Mouse (Mus musculus): Measurements from ENCODE around the gene Gpr15. TPM values are rescaled to one million over a fixed set of nuclear protein-coding genes. Genes with fewer than 3 reads are reported as not detected.

The Gpr15 gene
- polyA plus RNA-seq, 1 experiment from 2014 or later: not detected

GRCm38 (mm10) chr16:58694091-58694490 is 24.8 kb downstream of the Gpr15 start:
- Histone ChIP-seq H3K4me3 (ENCODE audit: low read depth, low read length) (no peak overlapping the region), H3K9ac (ENCODE audit: low read length) (no peak overlapping the region), H3K4me1 (ENCODE audit: control insufficient read depth, insufficient read depth, low read length) (no peaks in the 10 kb centered on the region), H3K36me3 (ENCODE audit: control insufficient read depth, insufficient read depth, low read length) (no peaks in the 10 kb centered on the region), H3K4me2 (no peak overlapping the region), H3K9me3 (ENCODE audit: control insufficient read depth, low read length) (no peaks in the 10 kb centered on the region), H3K27ac (ENCODE audit: low read depth, low read length) (no peak overlapping the region), H3K27me3 (ENCODE audit: control insufficient read depth, insufficient read depth, low read length) (no peaks in the 10 kb centered on the region)
- no peak for ATAC-seq (ENCODE audit: low FRiP score)
- 89% methylated on average over 5 of the region's 5 CpGs for WGBS
- no peak for DNase-seq (ENCODE audit: low spot score, missing footprints)

GRCm38 (mm10) chr16:58690322-58690732 is 28.5 kb downstream of the Gpr15 start:
- Histone ChIP-seq H3K9ac (ENCODE audit: low read length) (no peak overlapping the region), H3K4me3 (ENCODE audit: low read depth, low read length) (no peak overlapping the region), H3K27ac (ENCODE audit: low read depth, low read length) (no peak overlapping the region), H3K4me1 (ENCODE audit: control insufficient read depth, insufficient read depth, low read length) (no peaks in the 10 kb centered on the region), H3K9me3 (ENCODE audit: control insufficient read depth, low read length) (no peaks in the 10 kb centered on the region), H3K4me2 (no peak overlapping the region), H3K36me3 (ENCODE audit: control insufficient read depth, insufficient read depth, low read length) (no peaks in the 10 kb centered on the region), H3K27me3 (ENCODE audit: control insufficient read depth, insufficient read depth, low read length) (no peaks in the 10 kb centered on the region)
- WGBS: 87% methylated on average over 5 of the region's 5 CpGs
- DNase-seq (ENCODE audit: low spot score, missing footprints) (no peak), ATAC-seq (ENCODE audit: low FRiP score) (no peak)

- ATAC-seq (ENCODE audit: low FRiP score): no peak
- no peaks in the 10 kb centered on the region for H3K27me3 ChIP-seq (ENCODE audit: control insufficient read depth, insufficient read depth, low read length)
- WGBS: 91% methylated on average over 5 of the region's 5 CpGs
Measured at GRCm38 (mm10) chr16:58689555-58690169, 29.2 kb downstream of the Gpr15 start.

GRCm38 (mm10) chr16:58688534-58688933 is 30.3 kb downstream of the Gpr15 start:
- Histone ChIP-seq H3K4me2 (no peak overlapping the region), H3K4me3 (ENCODE audit: low read depth, low read length) (no peak overlapping the region), H3K9ac (ENCODE audit: low read length) (no peak overlapping the region), H3K4me1 (ENCODE audit: control insufficient read depth, insufficient read depth, low read length) (no peaks in the 10 kb centered on the region), H3K9me3 (ENCODE audit: control insufficient read depth, low read length) (no peaks in the 10 kb centered on the region), H3K36me3 (ENCODE audit: control insufficient read depth, insufficient read depth, low read length) (no peaks in the 10 kb centered on the region), H3K27me3 (ENCODE audit: control insufficient read depth, insufficient read depth, low read length) (no peaks in the 10 kb centered on the region), H3K27ac (ENCODE audit: low read depth, low read length) (no peak overlapping the region)
- DNase-seq (ENCODE audit: low spot score, missing footprints) (no peak), ATAC-seq (ENCODE audit: low FRiP score) (no peak)
- WGBS: 94% methylated on average over 1 of the region's 1 CpGs

More at GRCm38 (mm10) chr16:58689555-58690169, 29.2 kb downstream of the Gpr15 start:
- no peak overlapping the region for H3K9ac ChIP-seq (ENCODE audit: low read length)
- H3K9me3 ChIP-seq (ENCODE audit: control insufficient read depth, low read length): no peaks in the 10 kb centered on the region
- no peak overlapping the region for H3K4me3 ChIP-seq (ENCODE audit: low read depth, low read length)
- H3K4me1 ChIP-seq (ENCODE audit: control insufficient read depth, insufficient read depth, low read length): no peaks in the 10 kb centered on the region
- H3K36me3 ChIP-seq (ENCODE audit: control insufficient read depth, insufficient read depth, low read length): no peaks in the 10 kb centered on the region
- no peak overlapping the region for H3K4me2 ChIP-seq
- H3K27ac ChIP-seq (ENCODE audit: low read depth, low read length): no peak overlapping the region
- no peak for DNase-seq (ENCODE audit: low spot score, missing footprints)

- no peak overlapping the region for H3K4me3 ChIP-seq (ENCODE audit: low read depth, low read length)
- H3K27ac ChIP-seq (ENCODE audit: low read depth, low read length): no peak overlapping the region
- no peak for DNase-seq (ENCODE audit: low spot score, missing footprints)
- H3K9ac ChIP-seq (ENCODE audit: low read length): no peak overlapping the region
- no peaks in the 10 kb centered on the region for H3K9me3 ChIP-seq (ENCODE audit: control insufficient read depth, low read length)
- H3K27me3 ChIP-seq (ENCODE audit: control insufficient read depth, insufficient read depth, low read length): no peaks in the 10 kb centered on the region
- no peak overlapping the region for H3K4me2 ChIP-seq
- H3K36me3 ChIP-seq (ENCODE audit: control insufficient read depth, insufficient read depth, low read length): no peaks in the 10 kb centered on the region
- 84% methylated on average over 20 of the region's 20 CpGs for WGBS
- H3K4me1 ChIP-seq (ENCODE audit: control insufficient read depth, insufficient read depth, low read length): no peaks in the 10 kb centered on the region
- ATAC-seq (ENCODE audit: low FRiP score): no peak
Measured at GRCm38 (mm10) chr16:58685548-58686537, 33.0 kb downstream of the Gpr15 start.

GRCm38 (mm10) chr16:58684537-58684936 is 34.3 kb downstream of the Gpr15 start:
- H3K36me3 ChIP-seq (ENCODE audit: control insufficient read depth, insufficient read depth, low read length): no peaks in the 10 kb centered on the region
- no peak for DNase-seq (ENCODE audit: low spot score, missing footprints)
- no peak overlapping the region for H3K9ac ChIP-seq (ENCODE audit: low read length)
- H3K4me2 ChIP-seq: no peak overlapping the region
- no peak overlapping the region for H3K27ac ChIP-seq (ENCODE audit: low read depth, low read length)
- no peaks in the 10 kb centered on the region for H3K9me3 ChIP-seq (ENCODE audit: control insufficient read depth, low read length)
- no peaks in the 10 kb centered on the region for H3K4me1 ChIP-seq (ENCODE audit: control insufficient read depth, insufficient read depth, low read length)
- no peaks in the 10 kb centered on the region for H3K27me3 ChIP-seq (ENCODE audit: control insufficient read depth, insufficient read depth, low read length)
- H3K4me3 ChIP-seq (ENCODE audit: low read depth, low read length): no peak overlapping the region
- ATAC-seq (ENCODE audit: low FRiP score): no peak

- H3K36me3 ChIP-seq (ENCODE audit: control insufficient read depth, insufficient read depth, low read length): no peaks in the 10 kb centered on the region
- no peaks in the 10 kb centered on the region for H3K27me3 ChIP-seq (ENCODE audit: control insufficient read depth, insufficient read depth, low read length)
- no peak for DNase-seq (ENCODE audit: low spot score, missing footprints)
- no peak overlapping the region for H3K27ac ChIP-seq (ENCODE audit: low read depth, low read length)
- WGBS: 93% methylated on average over 4 of the region's 4 CpGs
- no peaks in the 10 kb centered on the region for H3K4me1 ChIP-seq (ENCODE audit: control insufficient read depth, insufficient read depth, low read length)
- no peak overlapping the region for H3K9ac ChIP-seq (ENCODE audit: low read length)
- ATAC-seq (ENCODE audit: low FRiP score): no peak
- H3K4me3 ChIP-seq (ENCODE audit: low read depth, low read length): no peak overlapping the region
- no peak overlapping the region for H3K4me2 ChIP-seq
- H3K9me3 ChIP-seq (ENCODE audit: control insufficient read depth, low read length): no peaks in the 10 kb centered on the region
Measured at GRCm38 (mm10) chr16:58683911-58684310, 35.0 kb downstream of the Gpr15 start.

- Histone ChIP-seq H3K9me3 (ENCODE audit: control insufficient read depth, low read length) (no peaks in the 10 kb centered on the region), H3K4me1 (ENCODE audit: control insufficient read depth, insufficient read depth, low read length) (no peaks in the 10 kb centered on the region), H3K27me3 (ENCODE audit: control insufficient read depth, insufficient read depth, low read length) (no peaks in the 10 kb centered on the region), H3K4me3 (ENCODE audit: low read depth, low read length) (no peak overlapping the region), H3K27ac (ENCODE audit: low read depth, low read length) (no peak overlapping the region), H3K36me3 (ENCODE audit: control insufficient read depth, insufficient read depth, low read length) (no peaks in the 10 kb centered on the region), H3K4me2 (no peak overlapping the region), H3K9ac (ENCODE audit: low read length) (no peak overlapping the region)
- 83% methylated on average over 7 of the region's 7 CpGs for WGBS
- no peak for DNase-seq (ENCODE audit: low spot score, missing footprints)
- no peak for ATAC-seq (ENCODE audit: low FRiP score)
Measured at GRCm38 (mm10) chr16:58682870-58683269, 36.0 kb downstream of the Gpr15 start.

GRCm38 (mm10) chr16:58682046-58682445 is 36.8 kb downstream of the Gpr15 start:
- Histone ChIP-seq H3K36me3 (ENCODE audit: control insufficient read depth, insufficient read depth, low read length) (no peaks in the 10 kb centered on the region), H3K9ac (ENCODE audit: low read length) (no peak overlapping the region), H3K27me3 (ENCODE audit: control insufficient read depth, insufficient read depth, low read length) (no peaks in the 10 kb centered on the region), H3K4me2 (no peak overlapping the region), H3K4me3 (ENCODE audit: low read depth, low read length) (no peak overlapping the region), H3K4me1 (ENCODE audit: control insufficient read depth, insufficient read depth, low read length) (no peaks in the 10 kb centered on the region), H3K9me3 (ENCODE audit: control insufficient read depth, low read length) (no peaks in the 10 kb centered on the region), H3K27ac (ENCODE audit: low read depth, low read length) (no peak overlapping the region)
- DNase-seq (ENCODE audit: low spot score, missing footprints) (no peak), ATAC-seq (ENCODE audit: low FRiP score) (no peak)
- 94% methylated on average over 6 of the region's 6 CpGs for WGBS
